ENCODE assay signal across 10 mouse cellular contexts in genomic region chr2:174343566-174343965, GRCm38 (mm10). TPM values are rescaled to one million over a fixed set of nuclear protein-coding genes. Genes with fewer than 3 reads are reported as not detected.
A peak's percentile ranks its signal among the peaks of the same experiment; 100 is the strongest.
DNase-seq lines count a peak whose midpoint lies in the region; ATAC-seq and TF ChIP-seq lines count a peak whose summit lies in the region.
"Had no signal": no experiment of that assay in that cellular context is flagged by ENCODE, and none has a peak within 500 bp of the region (broad histone marks: within the 10 kb centered on the region; RNA-seq: fewer than 3 reads in every experiment).

No protein-coding gene starts in this region.

- H3K9ac ChIP-seq in forebrain, embryonic 11.5 days (ENCODE audit: low read length): no peak overlapping the region
- H3K9ac ChIP-seq in forebrain, postnatal 0 days: no peak overlapping the region
- no peak overlapping the region for H3K9ac ChIP-seq in midbrain, embryonic 13.5 days (replicated peaks)
- no peak overlapping the region for H3K9ac ChIP-seq in limb, embryonic 14.5 days (ENCODE audit: low read depth, low read length, severe bottlenecking)

- H3K36me3 ChIP-seq in forebrain, embryonic 11.5 days (ENCODE audit: control insufficient read depth, insufficient read depth, low read length): peaks cover 26% of the 10 kb centered on the region
- H3K36me3 ChIP-seq in forebrain, postnatal 0 days (ENCODE audit: insufficient read depth): peaks cover 29% of the 10 kb centered on the region
- peaks cover 57% of the 10 kb centered on the region for H3K36me3 ChIP-seq in midbrain, embryonic 13.5 days
- H3K36me3 ChIP-seq in midbrain, embryonic 10.5 days: peaks cover 89% of the 10 kb centered on the region
- H3K36me3 ChIP-seq in limb, embryonic 14.5 days (ENCODE audit: control insufficient read depth, insufficient read depth, low read length): peaks cover 64% of the 10 kb centered on the region

- H3K4me2 ChIP-seq in forebrain, embryonic 11.5 days (ENCODE audit: low read depth, low read length, severe bottlenecking): no peak overlapping the region
- H3K4me2 ChIP-seq in forebrain, postnatal 0 days (ENCODE audit: low read depth): no peak overlapping the region
- peak overlapping the region; percentile 19; the same call in 1 of the 2 replicates for H3K4me2 ChIP-seq in midbrain, embryonic 13.5 days (replicated peaks)
- peak overlapping the region; percentile 4 for H3K4me2 ChIP-seq in limb, embryonic 14.5 days (replicated peaks; ENCODE audit: low read depth, low read length, severe bottlenecking)

- no peak for TF ChIP-seq CTCF in forebrain, postnatal 0 days (IDR thresholded peaks at IDR 0.05; ENCODE audit: low read depth)

- H3K4me1 ChIP-seq in forebrain, embryonic 11.5 days (replicated peaks; ENCODE audit: control insufficient read depth, insufficient read depth, low read length): peaks cover 9% of the 10 kb centered on the region; the same call in 1 of the 2 replicates
- 0 out of 2 replicates have a peak, but pooled peaks cover 5% of the 10 kb centered on the region for H3K4me1 ChIP-seq in forebrain, postnatal 0 days (ENCODE audit: insufficient read depth)
- peaks cover 43% of the 10 kb centered on the region for H3K4me1 ChIP-seq in midbrain, embryonic 13.5 days (replicated peaks)
- H3K4me1 ChIP-seq in midbrain, embryonic 10.5 days: peaks cover 45% of the 10 kb centered on the region
- peaks cover 49% of the 10 kb centered on the region for H3K4me1 ChIP-seq in limb, embryonic 14.5 days (ENCODE audit: control insufficient read depth, insufficient read depth, low read length)

- no peak for ATAC-seq in forebrain, embryonic 11.5 days (replicated peaks; ENCODE audit: low FRiP score)
- no peak for ATAC-seq in forebrain, postnatal 0 days
- no peak for ATAC-seq in midbrain, embryonic 13.5 days
- ATAC-seq in limb, embryonic 14.5 days (ENCODE audit: low FRiP score, low read depth): no peak

- WGBS in forebrain, embryonic 11.5 days: 83% methylated on average over 1 of the region's 1 CpGs
- 29% methylated on average over 1 of the region's 1 CpGs for WGBS in forebrain, postnatal 0 days
- WGBS in midbrain, embryonic 13.5 days: 70% methylated on average over 1 of the region's 1 CpGs
- 83% methylated on average over 1 of the region's 1 CpGs for WGBS in midbrain, embryonic 10.5 days
- 44% methylated on average over 1 of the region's 1 CpGs for WGBS in limb, embryonic 14.5 days

- no peak for DNase-seq in forebrain, embryonic 11.5 days (ENCODE audit: low spot score)
- DNase-seq in forebrain, postnatal 0 days: no peak
- no peak for DNase-seq in midbrain, embryonic 10.5 days (ENCODE audit: low spot score)
- no peak for DNase-seq in limb, embryonic 14.5 days (ENCODE audit: low spot score)
- no peak for DNase-seq in urinary bladder, postnatal 10 days (ENCODE audit: low spot score)
- DNase-seq in ovary, postnatal 14 days (ENCODE audit: low spot score): no peak
- DNase-seq in embryo, embryonic 10 days (ENCODE audit: low spot score): no peak

- no peaks in the 10 kb centered on the region for H3K27me3 ChIP-seq in forebrain, embryonic 11.5 days (ENCODE audit: control insufficient read depth, insufficient read depth, low read length)
- no peaks in the 10 kb centered on the region for H3K27me3 ChIP-seq in forebrain, postnatal 0 days (ENCODE audit: insufficient read depth, low read length)
- no peaks in the 10 kb centered on the region for H3K27me3 ChIP-seq in midbrain, embryonic 13.5 days
- H3K27me3 ChIP-seq in midbrain, embryonic 10.5 days (ENCODE audit: low read depth, poor library complexity, severe bottlenecking): no peaks in the 10 kb centered on the region
- H3K27me3 ChIP-seq in limb, embryonic 14.5 days (ENCODE audit: control insufficient read depth, insufficient read depth, low read length): no peaks in the 10 kb centered on the region

- no peak overlapping the region for H3K4me3 ChIP-seq in forebrain, embryonic 11.5 days (ENCODE audit: low read depth, low read length)
- no peak overlapping the region for H3K4me3 ChIP-seq in forebrain, postnatal 0 days (ENCODE audit: low read depth, low read length)
- H3K4me3 ChIP-seq in midbrain, embryonic 13.5 days (replicated peaks): no peak overlapping the region
- no peak overlapping the region for H3K4me3 ChIP-seq in midbrain, embryonic 10.5 days
- H3K4me3 ChIP-seq in limb, embryonic 14.5 days (replicated peaks; ENCODE audit: low read length): no peak overlapping the region
- H3K4me3 ChIP-seq: erythroblast, embryonic 14.5 days had no signal

- no peaks in the 10 kb centered on the region; the same call in 1 of the 2 replicates for H3K9me3 ChIP-seq in forebrain, embryonic 11.5 days (ENCODE audit: control insufficient read depth, low read length)
- no peaks in the 10 kb centered on the region for H3K9me3 ChIP-seq in forebrain, postnatal 0 days (ENCODE audit: low read length)
- H3K9me3 ChIP-seq in midbrain, embryonic 13.5 days: no peaks in the 10 kb centered on the region
- H3K9me3 ChIP-seq in midbrain, embryonic 10.5 days (replicated peaks): no peaks in the 10 kb centered on the region; the same call in 1 of the 2 replicates
- peaks cover 4% of the 10 kb centered on the region; the same call in 1 of the 2 replicates for H3K9me3 ChIP-seq in limb, embryonic 14.5 days (ENCODE audit: control insufficient read depth, low read length)

- H3K27ac ChIP-seq in forebrain, embryonic 11.5 days (ENCODE audit: low read depth, low read length): peak overlapping the region; percentile 41; the same call in 1 of the 2 replicates
- no peak overlapping the region for H3K27ac ChIP-seq in forebrain, postnatal 0 days (ENCODE audit: low read depth, low read length)
- H3K27ac ChIP-seq in midbrain, embryonic 13.5 days: peak overlapping the region; percentile 32; the same call in 1 of the 2 replicates
- H3K27ac ChIP-seq in midbrain, embryonic 10.5 days (replicated peaks): no peak overlapping the region
- peak overlapping the region; percentile 62; the same call in 1 of the 2 replicates for H3K27ac ChIP-seq in limb, embryonic 14.5 days (replicated peaks; ENCODE audit: low read depth, low read length)

- TF ChIP-seq POLR2A in limb, embryonic 14.5 days (IDR thresholded peaks at IDR 0.05; ENCODE audit: borderline replicate concordance, extremely low read depth, insufficient read depth, insufficient read length): no peak

RNA-seq across cellular contexts. Expression of gene Gm20721, which starts 2.9 kb away (rescaled TPM):
- 6.5 and 7.3 TPM in 2 replicates for polyA plus RNA-seq in forebrain, embryonic 11.5 days (2014; fragmentation: Nextera tagmentation; extraction: Ambion mirVana)
- not detected in 2 replicates for total RNA-seq in forebrain, postnatal 0 days (2014; rRNA removed)
- 8.6 and 10.5 TPM in 2 replicates for polyA plus RNA-seq in forebrain, postnatal 0 days (2015; fragmentation: Nextera tagmentation; extraction: Ambion mirVana)
- 8.8 and 10.5 TPM in 2 replicates for polyA plus RNA-seq in midbrain, embryonic 13.5 days (2015; fragmentation: Nextera tagmentation; extraction: Ambion mirVana)
- 12.7 and 15.2 TPM in 2 replicates for polyA plus RNA-seq in midbrain, embryonic 10.5 days (2016; fragmentation: Nextera tagmentation; extraction: Ambion mirVana)
- polyA plus RNA-seq in limb, embryonic 14.5 days (2012; rRNA removed): 0.65 and 0.73 TPM in 2 replicates
- polyA plus RNA-seq in limb, embryonic 14.5 days (2014; fragmentation: Nextera tagmentation; extraction: Ambion mirVana): 11.7 and 13.4 TPM in 2 replicates
- polyA plus RNA-seq: urinary bladder, adult 2 months had no signal

RNA-seq across cellular contexts. Expression of gene Gnas, which starts 59.4 kb away (rescaled TPM):
- 1,123 and 1,194 TPM in 2 replicates for polyA plus RNA-seq in forebrain, embryonic 11.5 days (2014; fragmentation: Nextera tagmentation; extraction: Ambion mirVana)
- 1,201 and 1,512 TPM in 2 replicates for total RNA-seq in forebrain, postnatal 0 days (2014; rRNA removed)
- polyA plus RNA-seq in forebrain, postnatal 0 days (2015; fragmentation: Nextera tagmentation; extraction: Ambion mirVana): 1,404 and 1,604 TPM in 2 replicates
- polyA plus RNA-seq in midbrain, embryonic 13.5 days (2015; fragmentation: Nextera tagmentation; extraction: Ambion mirVana): 1,084 and 1,205 TPM in 2 replicates
- 1,043 and 1,067 TPM in 2 replicates for polyA plus RNA-seq in midbrain, embryonic 10.5 days (2016; fragmentation: Nextera tagmentation; extraction: Ambion mirVana)
- 2,875 and 2,934 TPM in 2 replicates for polyA plus RNA-seq in limb, embryonic 14.5 days (2012; rRNA removed)
- 2,366 and 2,381 TPM in 2 replicates for polyA plus RNA-seq in limb, embryonic 14.5 days (2014; fragmentation: Nextera tagmentation; extraction: Ambion mirVana)

Comparison
In these comparisons a context has a peak if more than half of its experiments do, and no peak if none do; other contexts are left out.
1. H3K27ac ChIP-seq: peak in forebrain, embryonic 11.5 days (single experiment), midbrain, embryonic 13.5 days (single experiment) and limb, embryonic 14.5 days (single experiment); none in forebrain, postnatal 0 days (single experiment) and midbrain, embryonic 10.5 days (single experiment).
2. H3K4me2 ChIP-seq: peak in midbrain, embryonic 13.5 days (single experiment) and limb, embryonic 14.5 days (single experiment); none in forebrain, embryonic 11.5 days (single experiment) and forebrain, postnatal 0 days (single experiment).